Mouse (Mus musculus): ENCODE data around the gene Rims1. TPM values are rescaled to one million over a fixed set of nuclear protein-coding genes. Genes with fewer than 3 reads are reported as not detected.

Gene Rims1
- polyA plus RNA-seq, 1 experiment from 2014 or later: not detected

GRCm38 (mm10) chr1:22587859-22588383, 217.9 kb downstream of the Rims1 start:
- Histone ChIP-seq H3K79me2 (ENCODE audit: inconsistent target) (no peaks in the 10 kb centered on the region), H3K27ac (no peak overlapping the region), H3K4me3 (ENCODE audit: inconsistent target) (no peak overlapping the region), H3K36me3 (ENCODE audit: inconsistent target) (no peaks in the 10 kb centered on the region)
- 88% methylated on average over 6 of the region's 7 CpGs for WGBS (ENCODE audit: missing documents)

GRCm38 (mm10) chr1:22585560-22585959, 220.2 kb downstream of the Rims1 start:
- 83% methylated on average over 3 of the region's 3 CpGs for WGBS (ENCODE audit: missing documents)
- Histone ChIP-seq H3K4me3 (ENCODE audit: inconsistent target) (no peak overlapping the region), H3K27ac (no peak overlapping the region)

GRCm38 (mm10) chr1:22579470-22579869, 226.3 kb downstream of the Rims1 start:
- WGBS (ENCODE audit: missing documents): 96% methylated on average over 3 of the region's 3 CpGs
- Histone ChIP-seq H3K4me3 (ENCODE audit: inconsistent target) (no peak overlapping the region), H3K36me3 (ENCODE audit: inconsistent target) (no peaks in the 10 kb centered on the region), H3K79me2 (ENCODE audit: inconsistent target) (no peaks in the 10 kb centered on the region), H3K27ac (no peak overlapping the region)

More at GRCm38 (mm10) chr1:22585560-22585959, 220.2 kb downstream of the Rims1 start:
- Histone ChIP-seq H3K79me2 (ENCODE audit: inconsistent target) (no peaks in the 10 kb centered on the region), H3K36me3 (ENCODE audit: inconsistent target) (no peaks in the 10 kb centered on the region)

- WGBS (ENCODE audit: missing documents): 100% methylated on average over 1 of the region's 1 CpGs
- H3K27ac ChIP-seq: no peak overlapping the region
- H3K36me3 ChIP-seq (ENCODE audit: inconsistent target): no peaks in the 10 kb centered on the region
- no peak overlapping the region for H3K4me3 ChIP-seq (ENCODE audit: inconsistent target)
- H3K79me2 ChIP-seq (ENCODE audit: inconsistent target): no peaks in the 10 kb centered on the region
Observed at GRCm38 (mm10) chr1:22572720-22573119, 233.1 kb downstream of the Rims1 start.

- H3K4me3 ChIP-seq (ENCODE audit: inconsistent target): no peak overlapping the region
- H3K79me2 ChIP-seq (ENCODE audit: inconsistent target): no peaks in the 10 kb centered on the region
- 91% methylated on average over 1 of the region's 1 CpGs for WGBS (ENCODE audit: missing documents)
- no peaks in the 10 kb centered on the region for H3K36me3 ChIP-seq (ENCODE audit: inconsistent target)
- no peak overlapping the region for H3K27ac ChIP-seq
Observed at GRCm38 (mm10) chr1:22546273-22546672, 259.5 kb downstream of the Rims1 start.

GRCm38 (mm10) chr1:22538129-22538528, 267.7 kb downstream of the Rims1 start:
- H3K4me3 ChIP-seq (ENCODE audit: inconsistent target): no peak overlapping the region
- H3K79me2 ChIP-seq (ENCODE audit: inconsistent target): no peaks in the 10 kb centered on the region
- 66% methylated on average over 7 of the region's 7 CpGs for WGBS (ENCODE audit: missing documents)
- no peaks in the 10 kb centered on the region for H3K36me3 ChIP-seq (ENCODE audit: inconsistent target)
- no peak overlapping the region for H3K27ac ChIP-seq

GRCm38 (mm10) chr1:22536776-22537175, 269.0 kb downstream of the Rims1 start:
- H3K36me3 ChIP-seq (ENCODE audit: inconsistent target): no peaks in the 10 kb centered on the region
- WGBS (ENCODE audit: missing documents): 79% methylated on average over 2 of the region's 2 CpGs
- H3K27ac ChIP-seq: no peak overlapping the region
- no peak overlapping the region for H3K4me3 ChIP-seq (ENCODE audit: inconsistent target)
- no peaks in the 10 kb centered on the region for H3K79me2 ChIP-seq (ENCODE audit: inconsistent target)

- WGBS (ENCODE audit: missing documents): 57% methylated on average over 4 of the region's 4 CpGs
- Histone ChIP-seq H3K79me2 (ENCODE audit: inconsistent target) (no peaks in the 10 kb centered on the region), H3K36me3 (ENCODE audit: inconsistent target) (no peaks in the 10 kb centered on the region), H3K4me3 (ENCODE audit: inconsistent target) (no peak overlapping the region), H3K27ac (no peak overlapping the region)
Observed at GRCm38 (mm10) chr1:22535049-22535448, 270.7 kb downstream of the Rims1 start.

- 3% methylated on average over 112 of the region's 112 CpGs for WGBS (ENCODE audit: missing documents)
Observed at GRCm38 (mm10) chr1:22533146-22534096, 272.4 kb downstream of the Rims1 start.

GRCm38 (mm10) chr1:22515103-22515502, 290.7 kb downstream of the Rims1 start:
- Histone ChIP-seq H3K36me3 (ENCODE audit: inconsistent target) (no peaks in the 10 kb centered on the region), H3K27ac (no peak overlapping the region), H3K4me3 (ENCODE audit: inconsistent target) (no peak overlapping the region), H3K79me2 (ENCODE audit: inconsistent target) (no peaks in the 10 kb centered on the region)
- 83% methylated on average over 4 of the region's 4 CpGs for WGBS (ENCODE audit: missing documents)

More at GRCm38 (mm10) chr1:22533146-22534096, 272.4 kb downstream of the Rims1 start:
- no peaks in the 10 kb centered on the region for H3K36me3 ChIP-seq (ENCODE audit: inconsistent target)
- H3K27ac ChIP-seq: no peak overlapping the region
- H3K4me3 ChIP-seq (ENCODE audit: inconsistent target): no peak overlapping the region
- H3K79me2 ChIP-seq (ENCODE audit: inconsistent target): no peaks in the 10 kb centered on the region

- no peaks in the 10 kb centered on the region for H3K36me3 ChIP-seq (ENCODE audit: inconsistent target)
- no peak overlapping the region for H3K4me3 ChIP-seq (ENCODE audit: inconsistent target)
- H3K79me2 ChIP-seq (ENCODE audit: inconsistent target): no peaks in the 10 kb centered on the region
- WGBS (ENCODE audit: missing documents): 91% methylated on average over 16 of the region's 16 CpGs
- no peak overlapping the region for H3K27ac ChIP-seq
Observed at GRCm38 (mm10) chr1:22512421-22512820, 293.4 kb downstream of the Rims1 start.

GRCm38 (mm10) chr1:22511614-22512013, 294.2 kb downstream of the Rims1 start:
- Histone ChIP-seq H3K4me3 (ENCODE audit: inconsistent target) (no peak overlapping the region), H3K36me3 (ENCODE audit: inconsistent target) (no peaks in the 10 kb centered on the region), H3K27ac (no peak overlapping the region), H3K79me2 (ENCODE audit: inconsistent target) (no peaks in the 10 kb centered on the region)
- 87% methylated on average over 9 of the region's 9 CpGs for WGBS (ENCODE audit: missing documents)

GRCm38 (mm10) chr1:22508735-22509615, 296.8 kb downstream of the Rims1 start:
- 87% methylated on average over 11 of the region's 11 CpGs for WGBS (ENCODE audit: missing documents)
- no peaks in the 10 kb centered on the region for H3K36me3 ChIP-seq (ENCODE audit: inconsistent target)
- no peak overlapping the region for H3K27ac ChIP-seq

GRCm38 (mm10) chr1:22487270-22487864, 318.4 kb downstream of the Rims1 start:
- H3K36me3 ChIP-seq (ENCODE audit: inconsistent target): no peaks in the 10 kb centered on the region
- no peaks in the 10 kb centered on the region for H3K79me2 ChIP-seq (ENCODE audit: inconsistent target)
- H3K27ac ChIP-seq: no peak overlapping the region
- H3K4me3 ChIP-seq (ENCODE audit: inconsistent target): no peak overlapping the region
- WGBS (ENCODE audit: missing documents): 59% methylated on average over 7 of the region's 7 CpGs

More at GRCm38 (mm10) chr1:22508735-22509615, 296.8 kb downstream of the Rims1 start:
- H3K4me3 ChIP-seq (ENCODE audit: inconsistent target): no peak overlapping the region
- H3K79me2 ChIP-seq (ENCODE audit: inconsistent target): no peaks in the 10 kb centered on the region

Measured in macrophage (primary cell).